Mouse (Mus musculus): Measurements from ENCODE around the gene Acads. TPM values are rescaled to one million over a fixed set of nuclear protein-coding genes. Genes with fewer than 3 reads are reported as not detected.
A peak's percentile ranks its signal among the peaks of the same experiment; 100 is the strongest.
"Not testable (repeated sequence)": the region's sequence is repeated elsewhere in the genome, so short reads cannot be mapped to it uniquely, and the experiment has no call there.

Acads gene
- polyA plus RNA-seq, 1 experiment from 2014 or later = 89.5 TPM

GRCm38 (mm10) chr5:115076144-115076901, 42.8 kb downstream of the Acads start:
- Histone ChIP-seq H3K4me2 (ENCODE audit: low read length) (no peak overlapping the region), H3K36me3 (ENCODE audit: control insufficient read depth, insufficient read depth, low read length) (peaks cover 28% of the 10 kb centered on the region), H3K9ac (ENCODE audit: low read length) (no peak overlapping the region), H3K4me1 (ENCODE audit: control insufficient read depth in 2 of 2, insufficient read depth in 2 of 2, low read length in 2 of 2) (peaks cover 8 to 15% of the 10 kb centered on the region in 2 experiments), H3K27me3 (ENCODE audit: control insufficient read depth, insufficient read depth, low read length) (no peaks in the 10 kb centered on the region), H3K4me3 (ENCODE audit: control insufficient read depth in 1 of 2, insufficient read depth in 1 of 2, low read depth in 1 of 2, low read length in 2 of 2) (no peak overlapping the region), H3K9me3 (ENCODE audit: control insufficient read depth, low read length) (no peaks in the 10 kb centered on the region), H3K27ac (replicated peaks in 1 of 2; ENCODE audit: control insufficient read depth in 1 of 2, insufficient read depth in 1 of 2, low read depth in 2 of 2, low read length in 2 of 2) (no peak overlapping the region)
- ATAC-seq (ENCODE audit: insufficient number of reproducible peaks, insufficient read depth, low FRiP score, low read depth) = no peak
- WGBS = 43% methylated on average over 5 of the region's 5 CpGs

GRCm38 (mm10) chr5:115074749-115075148, 44.4 kb downstream of the Acads start:
- Histone ChIP-seq H3K9ac (ENCODE audit: low read length) (no peak overlapping the region), H3K27ac (replicated peaks in 1 of 2; ENCODE audit: control insufficient read depth in 1 of 2, insufficient read depth in 1 of 2, low read depth in 2 of 2, low read length in 2 of 2) (no peak overlapping the region), H3K9me3 (ENCODE audit: control insufficient read depth, low read length) (no peaks in the 10 kb centered on the region), H3K4me1 (ENCODE audit: control insufficient read depth in 2 of 2, insufficient read depth in 2 of 2, low read length in 2 of 2) (peaks cover 10 to 19% of the 10 kb centered on the region in 2 experiments), H3K36me3 (ENCODE audit: control insufficient read depth, insufficient read depth, low read length) (peaks cover 28% of the 10 kb centered on the region), H3K4me3 (ENCODE audit: control insufficient read depth in 1 of 2, insufficient read depth in 1 of 2, low read depth in 1 of 2, low read length in 2 of 2) (no peak overlapping the region), H3K4me2 (ENCODE audit: low read length) (no peak overlapping the region), H3K27me3 (ENCODE audit: control insufficient read depth, insufficient read depth, low read length) (no peaks in the 10 kb centered on the region)
- WGBS = 73% methylated on average over 4 of the region's 4 CpGs
- no peak for ATAC-seq (ENCODE audit: insufficient number of reproducible peaks, insufficient read depth, low FRiP score, low read depth)

GRCm38 (mm10) chr5:115073306-115073705, 45.8 kb downstream of the Acads start:
- not testable (repeated sequence) for H3K9me3 ChIP-seq (ENCODE audit: control insufficient read depth, low read length); H3K27me3 ChIP-seq (ENCODE audit: control insufficient read depth, insufficient read depth, low read length); H3K4me3 ChIP-seq (ENCODE audit: control insufficient read depth in 1 of 2, insufficient read depth in 1 of 2, low read depth in 1 of 2, low read length in 2 of 2); H3K4me2 ChIP-seq (ENCODE audit: low read length); ATAC-seq (ENCODE audit: insufficient number of reproducible peaks, insufficient read depth, low FRiP score, low read depth); H3K9ac ChIP-seq (ENCODE audit: low read length); H3K27ac ChIP-seq (replicated peaks in 1 of 2; ENCODE audit: control insufficient read depth in 1 of 2, insufficient read depth in 1 of 2, low read depth in 2 of 2, low read length in 2 of 2)
- H3K36me3 ChIP-seq (ENCODE audit: control insufficient read depth, insufficient read depth, low read length) = peaks cover 28% of the 10 kb centered on the region
- WGBS = 85% methylated on average over 7 of the region's 8 CpGs
- H3K4me1 ChIP-seq (ENCODE audit: control insufficient read depth in 2 of 2, insufficient read depth in 2 of 2, low read length in 2 of 2) = peaks cover 14 to 29% of the 10 kb centered on the region in 2 experiments

- ATAC-seq (ENCODE audit: insufficient number of reproducible peaks, insufficient read depth, low FRiP score, low read depth) = no peak
- Histone ChIP-seq H3K36me3 (ENCODE audit: control insufficient read depth, insufficient read depth, low read length) (peaks cover 23% of the 10 kb centered on the region), H3K27me3 (ENCODE audit: control insufficient read depth, insufficient read depth, low read length) (no peaks in the 10 kb centered on the region), H3K9ac (ENCODE audit: low read length) (no peak overlapping the region), H3K4me2 (ENCODE audit: low read length) (0 out of 2 replicates have a peak overlapping the region, but pooled peaks have one; percentile 4), H3K27ac (replicated peaks in 1 of 2; ENCODE audit: control insufficient read depth in 1 of 2, insufficient read depth in 1 of 2, low read depth in 2 of 2, low read length in 2 of 2) (no peak overlapping the region), H3K4me1 (ENCODE audit: control insufficient read depth in 2 of 2, insufficient read depth in 2 of 2, low read length in 2 of 2) (peaks cover 21 to 36% of the 10 kb centered on the region in 2 experiments), H3K4me3 (ENCODE audit: control insufficient read depth in 1 of 2, insufficient read depth in 1 of 2, low read depth in 1 of 2, low read length in 2 of 2) (no peak overlapping the region), H3K9me3 (ENCODE audit: control insufficient read depth, low read length) (no peaks in the 10 kb centered on the region)
- 77% methylated on average over 7 of the region's 7 CpGs for WGBS
Measured at GRCm38 (mm10) chr5:115072143-115072542, 47.0 kb downstream of the Acads start.

- H3K36me3 ChIP-seq (ENCODE audit: control insufficient read depth, insufficient read depth, low read length) = peaks cover 20% of the 10 kb centered on the region
- H3K4me2 ChIP-seq (ENCODE audit: low read length) = no peak overlapping the region
- H3K4me3 ChIP-seq (ENCODE audit: control insufficient read depth in 1 of 2, insufficient read depth in 1 of 2, low read depth in 1 of 2, low read length in 2 of 2) = no peak overlapping the region
- no peak overlapping the region; the same call in 1 of the 2 replicates for H3K9ac ChIP-seq (ENCODE audit: low read length)
- 80% methylated on average over 11 of the region's 11 CpGs for WGBS
- ATAC-seq (ENCODE audit: insufficient number of reproducible peaks, insufficient read depth, low FRiP score, low read depth) = no peak
- H3K4me1 ChIP-seq (ENCODE audit: control insufficient read depth in 2 of 2, insufficient read depth in 2 of 2, low read length in 2 of 2) = peaks cover 21 to 43% of the 10 kb centered on the region in 2 experiments
- no peaks in the 10 kb centered on the region for H3K9me3 ChIP-seq (ENCODE audit: control insufficient read depth, low read length)
- H3K27ac ChIP-seq (replicated peaks in 1 of 2; ENCODE audit: control insufficient read depth in 1 of 2, insufficient read depth in 1 of 2, low read depth in 2 of 2, low read length in 2 of 2) = no peak overlapping the region
- H3K27me3 ChIP-seq (ENCODE audit: control insufficient read depth, insufficient read depth, low read length) = no peaks in the 10 kb centered on the region
Measured at GRCm38 (mm10) chr5:115071096-115071901, 47.8 kb downstream of the Acads start.

- ATAC-seq (ENCODE audit: insufficient number of reproducible peaks, insufficient read depth, low FRiP score, low read depth) = no peak
- 96% methylated on average over 2 of the region's 2 CpGs for WGBS
- peaks cover 12% of the 10 kb centered on the region for H3K36me3 ChIP-seq (ENCODE audit: control insufficient read depth, insufficient read depth, low read length)
- no peak overlapping the region for H3K9ac ChIP-seq (ENCODE audit: low read length)
- no peak overlapping the region for H3K27ac ChIP-seq (replicated peaks in 1 of 2; ENCODE audit: control insufficient read depth in 1 of 2, insufficient read depth in 1 of 2, low read depth in 2 of 2, low read length in 2 of 2)
- no peaks in the 10 kb centered on the region for H3K27me3 ChIP-seq (ENCODE audit: control insufficient read depth, insufficient read depth, low read length)
- H3K4me1 ChIP-seq (ENCODE audit: control insufficient read depth in 2 of 2, insufficient read depth in 2 of 2, low read length in 2 of 2) = peaks cover 24 to 51% of the 10 kb centered on the region in 2 experiments
- H3K4me2 ChIP-seq (ENCODE audit: low read length) = no peak overlapping the region
- no peaks in the 10 kb centered on the region for H3K9me3 ChIP-seq (ENCODE audit: control insufficient read depth, low read length)
- no peak overlapping the region for H3K4me3 ChIP-seq (ENCODE audit: control insufficient read depth in 1 of 2, insufficient read depth in 1 of 2, low read depth in 1 of 2, low read length in 2 of 2)
Measured at GRCm38 (mm10) chr5:115070457-115070856, 48.7 kb downstream of the Acads start.

GRCm38 (mm10) chr5:115069611-115070010, 49.5 kb downstream of the Acads start:
- no peak overlapping the region for H3K9ac ChIP-seq (ENCODE audit: low read length)
- H3K4me2 ChIP-seq (ENCODE audit: low read length) = no peak overlapping the region
- peaks cover 4% of the 10 kb centered on the region for H3K36me3 ChIP-seq (ENCODE audit: control insufficient read depth, insufficient read depth, low read length)
- peaks cover 24 to 59% of the 10 kb centered on the region in 2 experiments for H3K4me1 ChIP-seq (ENCODE audit: control insufficient read depth in 2 of 2, insufficient read depth in 2 of 2, low read length in 2 of 2)
- 85% methylated on average over 3 of the region's 3 CpGs for WGBS
- H3K9me3 ChIP-seq (ENCODE audit: control insufficient read depth, low read length) = no peaks in the 10 kb centered on the region
- no peaks in the 10 kb centered on the region for H3K27me3 ChIP-seq (ENCODE audit: control insufficient read depth, insufficient read depth, low read length)
- no peak overlapping the region for H3K27ac ChIP-seq (replicated peaks in 1 of 2; ENCODE audit: control insufficient read depth in 1 of 2, insufficient read depth in 1 of 2, low read depth in 2 of 2, low read length in 2 of 2)
- no peak overlapping the region for H3K4me3 ChIP-seq (ENCODE audit: control insufficient read depth in 1 of 2, insufficient read depth in 1 of 2, low read depth in 1 of 2, low read length in 2 of 2)
- ATAC-seq (ENCODE audit: insufficient number of reproducible peaks, insufficient read depth, low FRiP score, low read depth) = no peak
